Mouse (Mus musculus) central nervous system, embryonic 18 days (tissue): ENCODE measurements around the gene Tlr3. TPM values are rescaled to one million over a fixed set of nuclear protein-coding genes. Genes with fewer than 3 reads are reported as not detected.

ENCODE experiments used
- polyA plus RNA-seq: library from polyadenylated mRNA; depleted of rRNA; stranded (reverse); fragments of >200 nt; gene quantifications from 2 replicates; pipeline ENCODE4 v1.2.3, GENCODE M21; 2012; rRNA removed

Gene Tlr3
- polyA plus RNA-seq = 1.6 and 1.7 TPM in 2 replicates

GRCm38 (mm10) chr8:45410882-45411281, at the start of gene Tlr3:
TSS of gene Tlr3 (minus strand) at chr8:45411080.

DNA sequence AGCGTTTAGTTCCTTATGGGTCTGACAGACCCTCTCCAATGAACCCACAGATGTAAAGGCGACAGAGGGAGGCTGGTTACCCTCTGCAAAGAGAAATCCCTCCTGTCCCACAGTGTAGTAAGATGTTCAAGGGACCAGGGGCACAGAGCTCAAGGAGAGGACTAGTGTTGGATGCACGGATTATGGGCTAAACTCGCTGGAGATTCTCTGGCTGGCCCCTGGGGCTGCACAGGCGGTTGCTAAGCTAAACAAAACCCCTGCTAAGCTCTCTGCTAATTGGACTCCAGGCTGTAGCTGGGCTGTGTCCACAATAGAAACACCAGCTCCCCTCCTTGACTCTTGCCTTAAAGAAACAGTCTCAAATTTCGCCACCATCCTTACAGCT, 28.9 kb downstream of the Tlr3 start, which contains the start of gene Fam149a:
Gene Fam149a, minus strand, starts transcription at position 329 of the 385 bp plus-strand sequence.

Other genes with a start within 250 kb of the Tlr3 start
- not detected in 2 replicates for gene F11, start 149.0 kb downstream of the Tlr3 start, polyA plus RNA-seq
- 0.04 and 0.07 TPM in 2 replicates for gene Klkb1, start 116.2 kb downstream of the Tlr3 start, polyA plus RNA-seq
- not detected in 2 replicates for gene Gm45753, start 102.6 kb downstream of the Tlr3 start, polyA plus RNA-seq
- 1.2 TPM in 2 replicates for gene Cyp4v3, start 77.9 kb downstream of the Tlr3 start, polyA plus RNA-seq
- gene Fam149a, start 28.8 kb downstream of the Tlr3 start, polyA plus RNA-seq = 11.1 and 13.0 TPM in 2 replicates
- gene Sorbs2, start 96.7 kb upstream of the Tlr3 start, polyA plus RNA-seq = 58.1 and 60.9 TPM in 2 replicates